Mouse (Mus musculus) embryonic facial prominence, embryonic 10.5 days (tissue): ENCODE measurements around the gene Chd5. TPM values are rescaled to one million over a fixed set of nuclear protein-coding genes. Genes with fewer than 3 reads are reported as not detected.

Source experiments
- DNase-seq: peaks from one replicate; pipeline ENCODE4 v3.0.0-alpha.2; 2017; ENCODE audit warnings: low spot score
- H3K27ac ChIP-seq: fragments of 300-500 bp; sonication (generic); replicated peaks from 2 replicates; pipeline ENCODE4 v1.5.1; 2016; ENCODE audit warnings: mild to moderate bottlenecking
- H3K27me3 ChIP-seq: fragments of 300-500 bp; sonication (generic); replicated peaks from 2 replicates; pipeline ENCODE4 v1.6.1; 2016; ENCODE audit warnings: low read depth, mild to moderate bottlenecking; ENCODE audit not compliant: poor library complexity, severe bottlenecking
- H3K36me3 ChIP-seq: fragments of 300-500 bp; sonication (generic); replicated peaks from 2 replicates; pipeline ENCODE4 v1.6.1; 2016; ENCODE audit warnings: mild to moderate bottlenecking, moderate library complexity
- H3K4me1 ChIP-seq: fragments of 300-500 bp; sonication (generic); 2 replicates; pipeline ENCODE4 v1.6.1; 2016
- H3K4me3 ChIP-seq: fragments of 300-500 bp; sonication (generic); 2 replicates; pipeline ENCODE4 v1.5.1; 2016; ENCODE audit warnings: mild to moderate bottlenecking, moderate library complexity
- H3K9me3 ChIP-seq: fragments of 300-500 bp; sonication (generic); 2 replicates; pipeline ENCODE4 v1.6.1; 2016; ENCODE audit warnings: mild to moderate bottlenecking
- WGBS: fragments of 180-500 bp; shearing (Covaris S2); methylation state at CpG from one replicate; pipeline ENCODE4 v1.1.7; 2016; 5-methylcytosine and 5-hydroxymethylcytosine counted together
- polyA plus RNA-seq: library from polyadenylated mRNA; unstranded; fragments of >200 nt; fragmentation: Nextera tagmentation; extraction: Ambion mirVana; gene quantifications from 2 replicates; pipeline ENCODE4 v1.2.1, GENCODE M21; 2016

The Chd5 gene
- polyA plus RNA-seq, 1 experiment from 2014 or later: 0.05 TPM

- H3K4me1 ChIP-seq: peaks cover 14% of the 10 kb centered on the region
- WGBS: 56% methylated on average over 8 of the region's 8 CpGs
Measured at GRCm38 (mm10) chr4:152428259-152428658, 89.8 kb downstream of the Chd5 start.

GRCm38 (mm10) chr4:152432308-152432707 is 93.9 kb downstream of the Chd5 start:
- H3K27ac ChIP-seq: no peak overlapping the region

More at GRCm38 (mm10) chr4:152428259-152428658, 89.8 kb downstream of the Chd5 start:
- no peaks in the 10 kb centered on the region for H3K36me3 ChIP-seq
- no peak overlapping the region for H3K27ac ChIP-seq
- peaks cover under 1% of the 10 kb centered on the region; the same call in 1 of the 2 replicates for H3K27me3 ChIP-seq
- DNase-seq: no peak
- H3K9me3 ChIP-seq: no peaks in the 10 kb centered on the region
- no peak overlapping the region for H3K4me3 ChIP-seq

DNA sequence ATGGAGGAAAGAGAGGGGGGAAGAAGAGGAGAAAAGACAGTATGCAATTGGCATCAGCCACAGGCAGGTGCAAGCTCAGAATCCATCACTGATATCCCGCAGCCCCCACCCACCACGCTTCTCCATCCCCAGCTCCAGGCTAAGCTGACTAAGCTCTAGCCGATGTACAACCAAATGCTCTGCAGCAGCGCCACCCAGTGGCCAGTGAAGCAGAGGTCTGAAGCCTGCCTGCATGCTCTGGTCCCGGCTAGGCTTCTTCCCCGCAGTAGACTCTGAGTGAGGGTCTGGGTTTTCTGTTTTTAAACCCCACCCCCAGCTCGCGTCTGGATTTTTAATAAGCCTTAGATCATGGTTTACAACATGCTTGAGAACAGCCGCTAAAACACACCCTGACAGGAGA is 96.4 kb downstream of the Chd5 start:
- Histone ChIP-seq H3K27ac (no peak overlapping the region; the same call in 1 of the 2 replicates), H3K9me3 (no peaks in the 10 kb centered on the region), H3K4me1 (peaks cover 12% of the 10 kb centered on the region; the same call in 1 of the 2 replicates), H3K36me3 (no peaks in the 10 kb centered on the region), H3K27me3 (peaks cover 15% of the 10 kb centered on the region; the same call in 1 of the 2 replicates), H3K4me3 (peak overlapping the region; percentile 45)
- DNase-seq: peak; percentile 91
- WGBS: 3% methylated on average over 9 of the region's 9 CpGs

More at GRCm38 (mm10) chr4:152432308-152432707, 93.9 kb downstream of the Chd5 start:
- no peak overlapping the region for H3K4me3 ChIP-seq
- no peaks in the 10 kb centered on the region for H3K36me3 ChIP-seq
- peak; percentile 47 for DNase-seq
- H3K27me3 ChIP-seq: peaks cover 15% of the 10 kb centered on the region; the same call in 1 of the 2 replicates
- H3K9me3 ChIP-seq: no peaks in the 10 kb centered on the region
- WGBS: 52% methylated on average over 5 of the region's 5 CpGs
- H3K4me1 ChIP-seq: peaks cover 24% of the 10 kb centered on the region

GRCm38 (mm10) chr4:152435255-152435654 is 96.8 kb downstream of the Chd5 start:
- peak overlapping the region; percentile 45 for H3K4me3 ChIP-seq
- no peaks in the 10 kb centered on the region for H3K36me3 ChIP-seq
- DNase-seq: peak; percentile 86
- peaks cover 9% of the 10 kb centered on the region; the same call in 1 of the 2 replicates for H3K4me1 ChIP-seq
- no peaks in the 10 kb centered on the region for H3K9me3 ChIP-seq
- WGBS: 11% methylated on average over 10 of the region's 10 CpGs
- H3K27me3 ChIP-seq: peaks cover 15% of the 10 kb centered on the region; the same call in 1 of the 2 replicates
- H3K27ac ChIP-seq: no peak overlapping the region; the same call in 1 of the 2 replicates

Other genes with a start within 250 kb of the Chd5 start
- gene Tnfrsf25, start 222.7 kb upstream of the Chd5 start, polyA plus RNA-seq: 1.0 and 1.3 TPM in 2 replicates
- 7.5 and 10.3 TPM in 2 replicates for gene Espn, start 186.3 kb upstream of the Chd5 start, polyA plus RNA-seq
- gene Hes2, start 179.8 kb upstream of the Chd5 start, polyA plus RNA-seq: 0.11 and 1.0 TPM in 2 replicates
- 51.8 and 55.5 TPM in 2 replicates for gene Acot7, start 160.5 kb upstream of the Chd5 start, polyA plus RNA-seq
- gene Gpr153, start 64.4 kb upstream of the Chd5 start, polyA plus RNA-seq: 2.7 and 4.0 TPM in 2 replicates
- 0.10 and 2.3 TPM in 2 replicates for gene Hes3, start 47.0 kb upstream of the Chd5 start, polyA plus RNA-seq
- 29.5 and 30.2 TPM in 2 replicates for gene Icmt, start 41.4 kb upstream of the Chd5 start, polyA plus RNA-seq
- gene Rnf207, start 19.7 kb upstream of the Chd5 start, polyA plus RNA-seq: 1.3 and 2.3 TPM in 2 replicates
- gene Rpl22, start 12.9 kb upstream of the Chd5 start, polyA plus RNA-seq: 360 and 367 TPM in 2 replicates
- gene Nphp4, start 138.1 kb downstream of the Chd5 start, polyA plus RNA-seq: 4.9 and 5.9 TPM in 2 replicates
- 7.3 and 7.6 TPM in 2 replicates for gene Kcnab2, start 139.2 kb downstream of the Chd5 start, polyA plus RNA-seq